Mouse (Mus musculus): Measurements from ENCODE around the gene Mylk3.

The Mylk3 gene

DNA sequence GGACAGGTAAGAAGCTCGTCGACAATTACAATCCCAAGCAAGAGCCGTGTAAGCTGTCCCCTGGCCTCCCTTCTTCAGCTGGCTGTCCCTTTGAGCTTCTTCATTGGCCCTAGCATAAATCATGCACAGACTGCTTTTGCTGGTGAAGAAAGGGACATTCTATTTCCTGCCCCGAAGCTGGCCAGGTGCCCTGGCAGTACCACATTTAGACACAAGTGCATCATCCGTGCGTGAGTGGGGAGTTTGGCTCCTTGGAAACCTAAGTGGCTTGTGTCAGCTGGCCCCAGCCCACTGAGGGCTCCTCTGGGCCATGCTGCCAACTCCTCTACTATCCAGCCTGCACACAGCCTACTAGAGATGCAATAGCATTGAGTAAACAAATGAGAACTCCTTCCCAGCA is at the start of gene Mylk3:
TSS of gene Mylk3 (minus strand) at position 141 of the 400 bp plus-strand sequence.
- DNase-seq (ENCODE audit: low spot score in 2 of 2): no peak

DNA sequence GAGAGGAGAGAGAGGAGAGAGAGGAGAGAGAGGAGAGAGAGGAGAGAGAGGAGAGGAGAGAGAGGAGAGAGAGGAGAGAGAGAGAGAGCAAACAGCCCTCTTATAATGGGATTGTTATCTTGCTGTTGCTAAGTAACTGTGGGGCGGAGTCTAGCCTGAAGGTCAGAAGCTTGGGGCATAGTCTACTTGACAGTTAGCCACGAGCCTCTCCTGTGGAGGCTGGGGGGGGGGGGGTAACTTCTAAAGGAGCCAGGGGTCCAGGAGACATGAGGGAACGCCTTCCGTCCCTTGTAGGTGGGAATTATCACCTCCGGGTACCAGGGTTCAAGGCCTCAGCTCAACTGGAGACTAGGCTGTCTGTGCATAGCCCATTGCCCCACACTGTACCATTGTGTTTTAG is 49.6 kb upstream of the Mylk3 start:
- DNase-seq (ENCODE audit: low spot score in 2 of 2): no peak

DNA sequence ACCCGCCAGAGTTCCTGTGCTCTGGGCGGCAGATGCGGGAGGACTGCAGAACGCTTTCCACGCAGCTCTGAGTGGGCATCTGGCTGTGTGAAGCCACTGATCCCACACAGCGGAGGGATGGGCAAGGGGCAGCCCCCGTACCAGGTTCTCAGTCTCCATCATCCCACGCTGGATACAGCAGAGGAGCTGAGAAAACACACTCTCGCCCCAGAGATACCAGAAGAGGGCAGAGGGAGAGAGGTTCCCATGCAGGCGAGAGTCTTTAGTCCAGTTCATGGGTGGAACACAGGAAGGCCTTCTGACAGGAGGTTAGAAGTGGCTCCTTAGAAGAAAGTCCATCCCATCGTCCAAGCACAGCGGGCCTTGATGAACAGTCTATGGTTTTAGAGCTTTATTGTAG is 48.7 kb upstream of the Mylk3 start:
- DNase-seq (ENCODE audit: low spot score in 2 of 2): no peak

GRCm38 (mm10) chr8:85433017-85433393 is 46.9 kb upstream of the Mylk3 start:
- DNase-seq (ENCODE audit: low spot score in 2 of 2): no peak

DNA sequence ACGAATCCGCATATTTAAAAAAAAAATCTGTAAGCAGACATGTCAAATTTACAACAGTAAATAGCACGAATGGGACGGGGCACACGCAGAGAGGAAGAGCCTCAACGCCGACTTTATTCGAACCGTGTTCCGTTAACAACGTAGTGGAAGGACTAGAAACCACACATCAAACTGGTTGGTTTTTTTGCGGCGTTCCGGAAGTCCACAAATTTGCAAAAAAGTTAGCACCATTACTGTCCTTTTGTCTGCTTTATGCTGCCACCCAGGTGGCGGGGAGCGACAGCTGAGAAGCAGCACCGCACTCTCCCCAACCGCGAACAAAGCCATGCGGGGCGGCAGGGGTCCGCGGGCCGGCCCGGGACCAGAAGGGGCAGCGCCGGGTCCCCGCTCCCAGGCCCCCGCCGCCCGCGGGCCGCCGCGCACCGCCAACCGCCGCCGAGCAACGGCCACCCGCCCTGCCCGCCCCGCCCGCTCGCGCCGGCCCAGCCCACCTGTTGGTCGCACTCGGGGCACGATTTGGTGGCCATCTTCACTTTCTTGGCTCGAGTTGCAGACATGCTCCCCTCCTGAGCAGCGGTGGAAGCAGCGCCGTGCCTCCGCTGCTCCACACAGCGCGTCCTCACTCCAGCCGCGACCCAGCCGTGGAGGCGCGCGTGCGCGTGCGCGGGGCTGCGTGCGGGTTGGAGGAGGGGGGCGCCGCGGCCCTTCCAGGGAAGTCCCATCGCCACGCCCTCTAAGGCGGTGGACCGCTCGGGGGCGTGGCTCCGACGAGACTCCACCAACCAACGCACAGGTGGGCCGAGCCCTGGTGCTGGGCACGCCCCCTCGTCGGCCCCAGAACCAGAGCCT is 46.2 kb upstream of the Mylk3 start, which contains the start of gene 4921524J17Rik:
TSS of gene 4921524J17Rik (minus strand) at position 666 of the 849 bp plus-strand sequence.
- DNase-seq (ENCODE audit: low spot score in 2 of 2): peak; percentile 94 to 97

GRCm38 (mm10) chr8:85431281-85432167 is 45.4 kb upstream of the Mylk3 start:
- DNase-seq (ENCODE audit: low spot score in 2 of 2): no peak

DNA sequence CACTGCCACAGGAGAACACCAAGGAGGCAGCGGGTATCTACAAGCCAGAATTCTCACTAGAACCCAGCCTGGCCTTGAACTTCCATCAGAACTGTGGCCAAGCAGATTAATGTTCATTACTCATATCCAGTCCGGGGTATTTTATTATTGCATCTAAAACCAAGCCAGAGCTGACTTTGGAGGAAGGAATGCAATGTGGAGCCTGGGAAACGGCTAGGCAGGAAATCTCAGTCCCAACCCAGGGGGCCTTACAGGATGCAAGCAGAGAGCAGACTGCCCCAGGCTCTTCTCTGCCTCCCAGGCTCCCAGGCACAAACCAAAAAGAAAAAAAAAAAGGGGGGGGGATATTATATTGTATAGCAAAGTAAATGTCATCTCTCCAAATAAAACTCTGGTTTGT is 44.7 kb upstream of the Mylk3 start:
- DNase-seq (ENCODE audit: low spot score in 2 of 2): no peak

GRCm38 (mm10) chr8:85429219-85429618 is 43.1 kb upstream of the Mylk3 start:
- no peak for DNase-seq (ENCODE audit: low spot score in 2 of 2)

DNA sequence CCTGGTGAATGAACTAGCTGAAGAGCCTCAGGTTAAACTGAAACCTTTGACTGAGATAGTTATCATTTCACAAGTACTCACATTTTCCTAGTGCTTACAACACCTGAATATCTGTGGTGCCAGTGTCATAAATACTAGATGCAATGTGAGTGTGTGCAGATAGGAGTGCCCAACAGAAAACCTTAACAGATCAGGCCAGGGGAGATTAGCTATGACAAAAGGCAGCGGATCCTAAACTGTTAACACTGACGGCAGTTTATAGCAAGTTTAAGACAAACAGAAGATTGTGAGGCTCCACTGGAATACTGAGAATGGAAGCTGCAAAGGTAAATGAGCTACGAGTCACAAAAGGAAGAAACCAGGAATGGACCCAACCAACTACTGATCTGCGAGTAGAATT is 40.9 kb upstream of the Mylk3 start:
- DNase-seq (ENCODE audit: low spot score in 2 of 2): no peak

- no peak for DNase-seq (ENCODE audit: low spot score in 2 of 2)
Measured at GRCm38 (mm10) chr8:85421329-85421728, 35.2 kb upstream of the Mylk3 start.

- no peak for DNase-seq (ENCODE audit: low spot score in 2 of 2)
Measured at GRCm38 (mm10) chr8:85408526-85408925, 22.4 kb upstream of the Mylk3 start.

GRCm38 (mm10) chr8:85408053-85408505 is 21.9 kb upstream of the Mylk3 start:
- peak in 1 of 2 experiments; percentile 46 for DNase-seq (ENCODE audit: low spot score in 2 of 2)

DNA sequence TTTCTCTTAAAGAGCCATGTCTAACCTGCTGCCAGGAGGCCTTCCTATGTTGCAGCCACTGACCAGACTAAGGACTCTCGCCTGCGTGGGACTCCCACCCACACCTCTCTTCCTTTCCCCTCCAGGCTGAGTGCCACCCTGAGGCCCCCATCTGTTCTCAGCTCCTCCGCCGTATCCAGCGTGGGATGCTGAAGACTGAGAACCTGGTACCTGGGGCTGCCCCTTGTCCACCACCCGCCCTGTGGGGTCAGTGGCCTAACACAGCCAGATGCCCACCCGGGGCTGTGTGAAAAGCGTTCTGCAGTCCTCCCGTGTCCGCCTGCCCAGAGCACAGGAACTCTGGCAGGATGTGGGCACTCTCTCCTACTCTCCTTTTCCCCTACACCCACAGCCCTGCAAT is 19.8 kb upstream of the Mylk3 start:
- DNase-seq (ENCODE audit: low spot score in 2 of 2): no peak

GRCm38 (mm10) chr8:85405418-85405817 is 19.3 kb upstream of the Mylk3 start:
- no peak for DNase-seq (ENCODE audit: low spot score in 2 of 2)

DNA sequence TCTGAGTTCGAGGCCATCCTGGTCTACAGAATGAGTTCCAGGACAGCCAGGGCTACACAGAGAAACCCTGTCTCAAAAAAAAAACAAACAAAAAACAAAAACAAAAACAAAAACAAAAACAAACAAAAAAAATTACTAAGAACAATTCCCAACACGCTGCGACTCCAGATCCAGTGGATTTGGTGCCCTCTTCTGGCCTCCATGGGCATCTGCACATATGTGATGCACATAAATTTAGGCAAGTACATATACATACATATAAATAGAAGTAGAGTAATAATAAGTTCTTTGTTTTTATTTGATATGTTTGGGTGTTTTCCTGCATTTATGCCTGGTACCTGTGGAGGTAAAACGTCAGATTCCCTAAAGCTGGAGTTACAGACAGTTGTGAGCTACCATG is 12.4 kb upstream of the Mylk3 start:
- DNase-seq (ENCODE audit: low spot score in 2 of 2): no peak

GRCm38 (mm10) chr8:85397508-85397907 is 11.4 kb upstream of the Mylk3 start:
- DNase-seq (ENCODE audit: low spot score in 2 of 2): peak; percentile 59 to 78

GRCm38 (mm10) chr8:85396432-85397079 is 10.4 kb upstream of the Mylk3 start:
- no peak for DNase-seq (ENCODE audit: low spot score in 2 of 2)

- no peak for DNase-seq (ENCODE audit: low spot score in 2 of 2)
Measured at GRCm38 (mm10) chr8:85395681-85396431, 9.7 kb upstream of the Mylk3 start.

DNA sequence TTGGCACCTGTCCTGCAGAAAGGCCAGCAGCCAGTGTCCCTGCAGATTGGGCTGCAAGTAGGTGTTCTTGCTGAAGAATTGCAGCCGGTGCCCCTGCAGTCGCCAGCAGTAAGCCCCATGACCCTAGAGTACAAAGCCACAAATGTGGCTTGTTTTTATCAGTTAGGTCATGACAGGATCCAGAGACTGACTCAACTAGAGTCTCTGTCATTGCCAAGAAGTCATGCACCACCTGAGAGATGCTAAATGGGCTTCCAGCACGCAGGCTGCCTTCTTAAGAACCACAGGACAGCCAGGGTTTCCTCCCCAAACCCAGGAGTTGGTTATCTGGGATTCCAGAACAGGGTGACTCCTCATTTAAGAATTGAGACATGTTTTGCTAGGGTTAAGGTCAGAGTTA is 8.9 kb upstream of the Mylk3 start:
- DNase-seq (ENCODE audit: low spot score in 2 of 2): no peak

- DNase-seq (ENCODE audit: low spot score in 2 of 2): no peak
Measured at GRCm38 (mm10) chr8:85393199-85393598, 7.1 kb upstream of the Mylk3 start.

GRCm38 (mm10) chr8:85391438-85391837 is 5.3 kb upstream of the Mylk3 start:
- DNase-seq (ENCODE audit: low spot score in 2 of 2): no peak
